Mouse (Mus musculus): ENCODE measurements around the gene Gm1113. TPM values are rescaled to one million over a fixed set of nuclear protein-coding genes. Genes with fewer than 3 reads are reported as not detected.

Gm1113 gene
- polyA plus RNA-seq, 1 experiment from 2014 or later: not detected

DNA sequence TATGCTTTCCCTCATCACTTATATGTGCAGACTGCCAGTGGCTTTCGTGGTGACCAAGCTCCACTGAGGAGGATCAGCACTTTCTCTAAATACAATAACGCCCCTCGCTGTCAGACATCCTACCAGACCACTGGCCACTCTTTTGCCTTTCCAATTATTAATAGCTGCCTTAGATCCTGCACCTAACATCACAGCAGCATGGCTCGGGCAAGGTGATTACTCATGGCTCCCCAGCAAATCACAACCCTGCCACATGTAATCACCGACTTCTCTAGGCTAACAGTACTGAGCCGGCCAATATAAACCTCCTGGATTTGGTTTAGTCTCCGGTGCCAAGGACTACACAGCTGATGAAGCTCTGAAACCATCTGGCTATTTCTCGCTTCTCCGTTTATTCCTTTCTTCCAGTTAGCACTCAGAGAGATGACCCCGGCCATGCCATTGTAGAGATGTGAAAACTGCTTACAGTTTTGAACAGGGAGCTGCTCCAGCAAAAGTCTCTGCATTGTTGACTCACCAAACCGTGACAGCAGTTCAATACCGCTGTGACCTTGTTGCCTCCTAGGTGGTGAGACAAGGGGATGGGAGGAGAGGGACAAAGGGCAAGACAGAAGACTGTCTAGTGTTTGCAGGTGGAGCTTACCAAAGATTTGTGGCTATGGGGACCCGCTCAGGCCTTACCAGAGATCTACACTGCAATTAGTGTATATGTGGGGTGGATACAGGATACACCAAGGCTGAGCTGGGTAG, 21.1 kb upstream of the Gm1113 start:
- ATAC-seq (replicated peaks; ENCODE audit: insufficient number of reproducible peaks, low FRiP score, low TSS enrichment): no peak
- 76% methylated on average over 13 of the region's 13 CpGs for WGBS (ENCODE audit: insufficient replicate concordance)
- Histone ChIP-seq H3K9me3 (replicated peaks; ENCODE audit: control insufficient read depth, low read length) (no peaks in the 10 kb centered on the region), H3K27ac (ENCODE audit: low read depth, low read length) (no peak overlapping the region), H3K36me3 (ENCODE audit: control insufficient read depth, insufficient read depth, low read length) (no peaks in the 10 kb centered on the region), H3K27me3 (ENCODE audit: control insufficient read depth, insufficient read depth, low read length) (no peaks in the 10 kb centered on the region), H3K4me3 (ENCODE audit: low read depth, low read length) (no peak overlapping the region), H3K4me1 (ENCODE audit: control insufficient read depth, insufficient read depth, low read length) (peaks cover 6% of the 10 kb centered on the region; the same call in 1 of the 2 replicates), H3K4me2 (no peak overlapping the region), H3K9ac (ENCODE audit: low read depth, low read length) (no peak overlapping the region)

DNA sequence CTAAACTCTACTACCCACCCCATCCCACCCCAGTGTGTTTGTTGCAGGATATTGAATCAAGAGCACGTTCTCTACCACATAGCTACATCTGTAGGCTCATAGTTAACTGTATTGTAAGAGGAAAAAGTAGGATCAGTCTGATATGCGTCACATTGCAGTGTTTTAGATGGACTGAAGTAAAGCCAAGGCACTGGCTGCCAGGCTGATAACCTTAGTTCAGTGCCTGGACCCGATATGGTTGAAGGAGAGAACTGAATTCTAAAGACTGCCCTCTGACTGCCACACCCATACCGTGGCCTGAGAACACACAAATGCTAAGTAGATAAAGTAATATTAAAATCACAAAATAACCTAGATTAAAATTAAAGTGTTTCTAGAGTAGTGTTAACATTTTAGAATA, 17.8 kb upstream of the Gm1113 start:
- no peak overlapping the region for H3K27ac ChIP-seq (ENCODE audit: low read depth, low read length)
- H3K9ac ChIP-seq (ENCODE audit: low read depth, low read length): no peak overlapping the region
- H3K4me1 ChIP-seq (ENCODE audit: control insufficient read depth, insufficient read depth, low read length): peaks cover 6% of the 10 kb centered on the region; the same call in 1 of the 2 replicates
- no peak overlapping the region for H3K4me3 ChIP-seq (ENCODE audit: low read depth, low read length)
- H3K9me3 ChIP-seq (replicated peaks; ENCODE audit: control insufficient read depth, low read length): no peaks in the 10 kb centered on the region
- H3K36me3 ChIP-seq (ENCODE audit: control insufficient read depth, insufficient read depth, low read length): no peaks in the 10 kb centered on the region
- 69% methylated on average over 4 of the region's 4 CpGs for WGBS (ENCODE audit: insufficient replicate concordance)
- H3K27me3 ChIP-seq (ENCODE audit: control insufficient read depth, insufficient read depth, low read length): no peaks in the 10 kb centered on the region
- H3K4me2 ChIP-seq: no peak overlapping the region
- no peak for ATAC-seq (replicated peaks; ENCODE audit: insufficient number of reproducible peaks, low FRiP score, low TSS enrichment)

DNA sequence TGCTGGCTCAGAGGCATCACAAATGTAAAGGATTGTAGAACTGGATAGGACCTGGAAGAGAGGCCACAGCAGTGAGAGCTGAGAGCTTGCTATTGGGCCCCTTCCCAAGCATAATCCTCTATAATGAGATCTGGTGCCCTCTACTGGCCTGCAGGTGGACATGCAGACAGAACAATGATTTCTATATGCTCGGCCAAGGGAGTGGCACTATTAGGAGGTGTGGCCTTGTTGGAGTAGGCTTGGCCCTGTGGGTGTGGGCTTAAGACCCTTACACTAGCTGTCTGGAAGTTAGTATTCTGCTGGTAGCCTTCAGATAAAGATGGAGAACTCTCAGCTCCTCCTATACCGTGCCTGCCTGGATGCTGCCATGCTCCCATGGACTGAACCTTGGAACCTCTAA, 17.0 kb upstream of the Gm1113 start:
- Histone ChIP-seq H3K4me1 (ENCODE audit: control insufficient read depth, insufficient read depth, low read length) (peaks cover 6% of the 10 kb centered on the region; the same call in 1 of the 2 replicates), H3K9me3 (replicated peaks; ENCODE audit: control insufficient read depth, low read length) (no peaks in the 10 kb centered on the region), H3K4me3 (ENCODE audit: low read depth, low read length) (no peak overlapping the region), H3K4me2 (no peak overlapping the region), H3K27ac (ENCODE audit: low read depth, low read length) (no peak overlapping the region), H3K9ac (ENCODE audit: low read depth, low read length) (no peak overlapping the region), H3K36me3 (ENCODE audit: control insufficient read depth, insufficient read depth, low read length) (no peaks in the 10 kb centered on the region), H3K27me3 (ENCODE audit: control insufficient read depth, insufficient read depth, low read length) (no peaks in the 10 kb centered on the region)
- peak; percentile 22; the same call in 1 of the 2 replicates for ATAC-seq (replicated peaks; ENCODE audit: insufficient number of reproducible peaks, low FRiP score, low TSS enrichment)
- WGBS (ENCODE audit: insufficient replicate concordance): 7% methylated on average over 2 of the region's 2 CpGs

DNA sequence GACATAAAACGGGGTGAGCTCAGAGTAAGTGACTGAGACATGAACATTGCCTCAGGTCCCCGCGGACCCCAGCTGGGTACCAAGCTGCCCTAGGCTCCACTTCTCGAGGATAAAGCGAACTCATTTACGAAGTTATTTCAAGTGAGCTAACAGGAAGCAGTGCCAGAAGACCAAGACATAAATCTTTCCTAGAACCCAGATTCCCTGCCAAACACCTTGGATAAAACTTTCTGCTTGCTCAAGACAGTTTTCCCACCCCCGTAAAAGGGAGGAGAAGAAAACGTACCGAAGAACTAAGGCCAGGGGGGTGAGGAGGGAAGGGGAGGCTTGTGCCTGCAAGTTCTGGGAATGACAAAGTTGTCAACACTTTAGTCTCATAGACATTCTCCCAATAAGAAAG, 15.2 kb upstream of the Gm1113 start:
- WGBS (ENCODE audit: insufficient replicate concordance): 64% methylated on average over 9 of the region's 9 CpGs
- no peak overlapping the region for H3K27ac ChIP-seq (ENCODE audit: low read depth, low read length)

DNA sequence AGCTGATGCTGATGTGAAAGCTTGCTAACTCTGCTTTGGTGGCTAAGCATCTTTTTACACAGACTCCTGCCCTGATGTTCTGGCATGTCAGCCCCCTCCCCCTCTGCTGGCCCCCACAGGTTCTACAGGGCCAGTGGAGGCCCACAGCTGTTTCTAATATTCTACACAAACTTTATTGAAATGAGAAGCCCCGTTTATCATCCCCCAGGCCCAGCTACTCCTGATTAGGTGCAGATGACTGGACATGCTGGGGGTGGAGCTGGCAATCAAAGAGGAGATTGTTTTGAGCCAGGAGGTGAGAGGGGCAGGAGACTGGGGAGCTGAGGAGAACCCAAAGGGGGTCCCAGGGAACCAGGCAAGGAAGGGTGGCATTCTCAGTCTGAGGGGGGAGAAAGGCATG, 11.7 kb upstream of the Gm1113 start:
- Histone ChIP-seq H3K27ac (ENCODE audit: low read depth, low read length) (no peak overlapping the region), H3K4me1 (ENCODE audit: control insufficient read depth, insufficient read depth, low read length) (peaks cover 3% of the 10 kb centered on the region; the same call in 1 of the 2 replicates)
- 20% methylated on average over 1 of the region's 1 CpGs for WGBS (ENCODE audit: insufficient replicate concordance)

More for the DNA sequence above, 15.2 kb upstream of the Gm1113 start:
- Histone ChIP-seq H3K4me1 (ENCODE audit: control insufficient read depth, insufficient read depth, low read length) (peaks cover 8% of the 10 kb centered on the region; the same call in 1 of the 2 replicates), H3K9me3 (replicated peaks; ENCODE audit: control insufficient read depth, low read length) (no peaks in the 10 kb centered on the region), H3K4me2 (no peak overlapping the region), H3K9ac (ENCODE audit: low read depth, low read length) (no peak overlapping the region), H3K4me3 (ENCODE audit: low read depth, low read length) (no peak overlapping the region), H3K27me3 (ENCODE audit: control insufficient read depth, insufficient read depth, low read length) (no peaks in the 10 kb centered on the region), H3K36me3 (ENCODE audit: control insufficient read depth, insufficient read depth, low read length) (no peaks in the 10 kb centered on the region)
- no peak for ATAC-seq (replicated peaks; ENCODE audit: insufficient number of reproducible peaks, low FRiP score, low TSS enrichment)

DNA sequence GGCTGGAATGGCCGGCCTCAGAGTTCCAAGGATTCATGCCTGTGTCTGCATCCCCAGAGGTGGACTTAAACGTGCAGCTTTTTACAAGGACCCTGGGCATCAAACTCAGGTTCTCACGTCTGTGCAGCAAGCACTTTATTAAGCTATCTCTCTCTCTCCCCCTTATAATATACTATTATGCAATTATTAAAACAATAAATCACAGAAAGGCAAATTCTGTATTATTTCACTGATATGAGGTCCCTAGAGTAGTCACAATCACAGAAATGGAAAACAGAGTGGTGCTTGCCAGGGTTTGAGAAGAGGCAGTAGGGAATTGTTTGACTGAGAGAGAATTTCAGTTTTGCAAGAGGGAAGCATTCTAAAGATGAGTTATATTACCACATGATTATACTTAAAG, 11.1 kb upstream of the Gm1113 start:
- WGBS (ENCODE audit: insufficient replicate concordance): 51% methylated on average over 3 of the region's 3 CpGs
- Histone ChIP-seq H3K27ac (ENCODE audit: low read depth, low read length) (no peak overlapping the region), H3K4me1 (ENCODE audit: control insufficient read depth, insufficient read depth, low read length) (peaks cover 3% of the 10 kb centered on the region; the same call in 1 of the 2 replicates), H3K9ac (ENCODE audit: low read depth, low read length) (no peak overlapping the region), H3K4me2 (no peak overlapping the region), H3K4me3 (ENCODE audit: low read depth, low read length) (no peak overlapping the region), H3K9me3 (replicated peaks; ENCODE audit: control insufficient read depth, low read length) (no peaks in the 10 kb centered on the region), H3K36me3 (ENCODE audit: control insufficient read depth, insufficient read depth, low read length) (no peaks in the 10 kb centered on the region), H3K27me3 (ENCODE audit: control insufficient read depth, insufficient read depth, low read length) (no peaks in the 10 kb centered on the region)
- ATAC-seq (replicated peaks; ENCODE audit: insufficient number of reproducible peaks, low FRiP score, low TSS enrichment): no peak

More for the DNA sequence above, 11.7 kb upstream of the Gm1113 start:
- H3K36me3 ChIP-seq (ENCODE audit: control insufficient read depth, insufficient read depth, low read length): no peaks in the 10 kb centered on the region
- H3K4me2 ChIP-seq: no peak overlapping the region
- H3K4me3 ChIP-seq (ENCODE audit: low read depth, low read length): no peak overlapping the region
- H3K27me3 ChIP-seq (ENCODE audit: control insufficient read depth, insufficient read depth, low read length): no peaks in the 10 kb centered on the region
- no peak for ATAC-seq (replicated peaks; ENCODE audit: insufficient number of reproducible peaks, low FRiP score, low TSS enrichment)
- H3K9ac ChIP-seq (ENCODE audit: low read depth, low read length): no peak overlapping the region
- H3K9me3 ChIP-seq (replicated peaks; ENCODE audit: control insufficient read depth, low read length): no peaks in the 10 kb centered on the region

DNA sequence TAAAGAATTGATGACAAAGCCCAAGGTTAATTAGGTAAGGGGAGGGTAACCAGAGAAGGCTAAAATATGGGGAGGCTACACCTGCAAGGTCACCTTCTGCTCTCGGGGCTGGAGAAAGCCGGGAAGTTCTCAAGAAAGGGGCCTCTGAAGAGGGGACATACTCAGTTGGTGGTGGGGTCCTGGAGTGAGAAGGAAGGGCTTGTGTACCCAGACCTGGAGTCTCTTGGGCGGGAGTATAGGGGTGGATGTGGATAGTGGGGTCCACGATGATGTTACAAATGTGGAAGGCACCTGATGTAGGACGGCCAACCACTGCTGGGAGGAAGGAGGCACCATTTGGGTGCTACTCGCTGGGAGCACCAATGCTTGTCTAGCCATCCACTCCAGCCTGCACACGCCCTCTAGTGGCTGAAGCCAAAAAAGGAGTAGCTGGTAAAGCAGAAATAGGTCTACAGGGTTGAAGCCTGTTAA, 5.9 kb upstream of the Gm1113 start:
- peak; percentile 72; the same call in 1 of the 2 replicates for ATAC-seq (replicated peaks; ENCODE audit: insufficient number of reproducible peaks, low FRiP score, low TSS enrichment)
- no peak overlapping the region for H3K27ac ChIP-seq (ENCODE audit: low read depth, low read length)
- no peaks in the 10 kb centered on the region for H3K4me1 ChIP-seq (ENCODE audit: control insufficient read depth, insufficient read depth, low read length)
- no peaks in the 10 kb centered on the region for H3K27me3 ChIP-seq (ENCODE audit: control insufficient read depth, insufficient read depth, low read length)
- H3K4me2 ChIP-seq: no peak overlapping the region
- H3K4me3 ChIP-seq (ENCODE audit: low read depth, low read length): no peak overlapping the region
- no peaks in the 10 kb centered on the region for H3K9me3 ChIP-seq (replicated peaks; ENCODE audit: control insufficient read depth, low read length)
- no peak overlapping the region for H3K9ac ChIP-seq (ENCODE audit: low read depth, low read length)
- no peaks in the 10 kb centered on the region for H3K36me3 ChIP-seq (ENCODE audit: control insufficient read depth, insufficient read depth, low read length)
- 21% methylated on average over 7 of the region's 7 CpGs for WGBS (ENCODE audit: insufficient replicate concordance)

DNA sequence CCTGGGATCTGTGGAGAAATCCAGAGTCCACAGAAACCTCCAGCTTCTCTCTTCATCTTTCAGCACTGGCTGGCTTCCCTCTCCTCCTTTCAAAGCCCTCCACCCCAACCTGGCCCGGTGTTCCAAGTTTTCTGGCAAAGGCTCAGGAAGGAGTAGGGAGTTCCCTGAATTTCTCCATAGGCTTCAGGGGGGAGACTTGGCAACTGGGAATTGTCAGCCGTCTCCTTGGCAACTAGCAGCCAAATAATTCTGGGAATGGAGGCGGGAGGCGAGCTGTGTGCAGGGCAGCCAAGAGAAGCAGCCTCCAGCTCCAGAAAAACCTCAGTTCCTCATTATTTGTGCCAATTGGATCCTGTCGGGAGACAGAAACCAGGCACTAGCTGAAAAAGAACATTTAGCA, 5.5 kb upstream of the Gm1113 start:
- no peaks in the 10 kb centered on the region for H3K27me3 ChIP-seq (ENCODE audit: control insufficient read depth, insufficient read depth, low read length)
- no peak overlapping the region for H3K4me2 ChIP-seq
- H3K9ac ChIP-seq (ENCODE audit: low read depth, low read length): no peak overlapping the region
- no peak overlapping the region for H3K27ac ChIP-seq (ENCODE audit: low read depth, low read length)
- WGBS (ENCODE audit: insufficient replicate concordance): 46% methylated on average over 5 of the region's 5 CpGs
- ATAC-seq (replicated peaks; ENCODE audit: insufficient number of reproducible peaks, low FRiP score, low TSS enrichment): 0 out of 2 replicates have a peak, but pooled peaks have one; percentile 18
- no peaks in the 10 kb centered on the region for H3K4me1 ChIP-seq (ENCODE audit: control insufficient read depth, insufficient read depth, low read length)
- no peaks in the 10 kb centered on the region for H3K9me3 ChIP-seq (replicated peaks; ENCODE audit: control insufficient read depth, low read length)
- H3K4me3 ChIP-seq (ENCODE audit: low read depth, low read length): no peak overlapping the region
- no peaks in the 10 kb centered on the region for H3K36me3 ChIP-seq (ENCODE audit: control insufficient read depth, insufficient read depth, low read length)
